Mouse (Mus musculus) heart, postnatal 0 days (tissue): Measurements from ENCODE around the gene Irgm2. TPM values are rescaled to one million over a fixed set of nuclear protein-coding genes. Genes with fewer than 3 reads are reported as not detected.
"Not testable (repeated sequence)": the region's sequence is repeated elsewhere in the genome, so short reads cannot be mapped to it uniquely, and the experiment has no call there.

ENCODE experiments used
- ATAC-seq: fragments of 200-750 bp; cut with Nextera tagmentation; 2 replicates; pipeline ENCODE4 v1.8.0; 2017; ENCODE audit warnings: low read depth, moderate number of reproducible peaks, moderate library complexity; ENCODE audit not compliant: insufficient read depth
- DNase-seq: peaks from one replicate; pipeline ENCODE4 v3.0.0-alpha.2; 2016; ENCODE audit warnings: low spot score
- H3K27ac ChIP-seq: fragments of 300-500 bp; sonication (generic); 2 replicates; pipeline ENCODE4 v1.5.1; 2014; ENCODE audit warnings: low read depth, mild to moderate bottlenecking
- H3K27me3 ChIP-seq: fragments of 300-500 bp; sonication (generic); 2 replicates; pipeline ENCODE4 v1.6.1; 2014; ENCODE audit warnings: low read length, mixed read lengths; ENCODE audit not compliant: control insufficient read depth, insufficient read depth
- H3K36me3 ChIP-seq: fragments of 300-500 bp; sonication (generic); replicated peaks from 2 replicates; pipeline ENCODE4 v1.6.1; 2014; ENCODE audit warnings: low read length, mixed read lengths; ENCODE audit not compliant: control insufficient read depth, insufficient read depth
- H3K4me1 ChIP-seq: fragments of 300-500 bp; sonication (generic); 2 replicates; pipeline ENCODE4 v1.6.1; 2014; ENCODE audit warnings: antibody characterized with exemption; ENCODE audit not compliant: control insufficient read depth, insufficient read depth
- H3K4me2 ChIP-seq: fragments of 300-500 bp; sonication (generic); 2 replicates; pipeline ENCODE4 v1.6.1; 2014; ENCODE audit warnings: low read depth, mild to moderate bottlenecking, low read length, moderate library complexity
- H3K4me3 ChIP-seq: fragments of 300-500 bp; sonication (generic); 2 replicates; pipeline ENCODE4 v1.5.1; 2014; ENCODE audit warnings: low read depth, low read length
- H3K9ac ChIP-seq: fragments of 300-500 bp; sonication (generic); replicated peaks from 2 replicates; pipeline ENCODE4 v1.6.1; 2014; ENCODE audit warnings: low read depth, low read length, mixed read lengths
- H3K9me3 ChIP-seq: fragments of 300-500 bp; sonication (generic); replicated peaks from 2 replicates; pipeline ENCODE4 v1.6.1; 2016; ENCODE audit warnings: low read length; ENCODE audit not compliant: control insufficient read depth
- CTCF ChIP-seq: IDR thresholded peaks from 2 replicates; pipeline ENCODE4 v1.5.1; 2016; ENCODE audit warnings: antibody characterized with exemption, control low read depth, low read depth
- EP300 ChIP-seq: IDR thresholded peaks from 2 replicates; pipeline ENCODE4 v1.6.1; 2016; ENCODE audit warnings: antibody characterized with exemption, low read depth
- WGBS: fragments of 180-500 bp; shearing (Covaris S2); extraction: QIAGEN DNeasy Blood & Tissue Kit; methylation state at CpG from one replicate; pipeline ENCODE4 v1.1.7; 2014; 5-methylcytosine and 5-hydroxymethylcytosine counted together
- polyA plus RNA-seq: library from polyadenylated mRNA; unstranded; fragments of >200 nt; fragmentation: Nextera tagmentation; extraction: Ambion mirVana; gene quantifications from 2 replicates; pipeline ENCODE4 v1.2.1, GENCODE M21; 2015
- total RNA-seq: library from RNA; depleted of rRNA; stranded (reverse); fragments of >200 nt; gene quantifications from 2 replicates; pipeline ENCODE4 v1.2.3, GENCODE M21; 2014; ENCODE audit warnings: low replicate concordance; rRNA removed

The Irgm2 gene
- total RNA-seq (7.7 and 8.7 TPM in 2 replicates), polyA plus RNA-seq (4.6 and 5.2 TPM in 2 replicates)

DNA sequence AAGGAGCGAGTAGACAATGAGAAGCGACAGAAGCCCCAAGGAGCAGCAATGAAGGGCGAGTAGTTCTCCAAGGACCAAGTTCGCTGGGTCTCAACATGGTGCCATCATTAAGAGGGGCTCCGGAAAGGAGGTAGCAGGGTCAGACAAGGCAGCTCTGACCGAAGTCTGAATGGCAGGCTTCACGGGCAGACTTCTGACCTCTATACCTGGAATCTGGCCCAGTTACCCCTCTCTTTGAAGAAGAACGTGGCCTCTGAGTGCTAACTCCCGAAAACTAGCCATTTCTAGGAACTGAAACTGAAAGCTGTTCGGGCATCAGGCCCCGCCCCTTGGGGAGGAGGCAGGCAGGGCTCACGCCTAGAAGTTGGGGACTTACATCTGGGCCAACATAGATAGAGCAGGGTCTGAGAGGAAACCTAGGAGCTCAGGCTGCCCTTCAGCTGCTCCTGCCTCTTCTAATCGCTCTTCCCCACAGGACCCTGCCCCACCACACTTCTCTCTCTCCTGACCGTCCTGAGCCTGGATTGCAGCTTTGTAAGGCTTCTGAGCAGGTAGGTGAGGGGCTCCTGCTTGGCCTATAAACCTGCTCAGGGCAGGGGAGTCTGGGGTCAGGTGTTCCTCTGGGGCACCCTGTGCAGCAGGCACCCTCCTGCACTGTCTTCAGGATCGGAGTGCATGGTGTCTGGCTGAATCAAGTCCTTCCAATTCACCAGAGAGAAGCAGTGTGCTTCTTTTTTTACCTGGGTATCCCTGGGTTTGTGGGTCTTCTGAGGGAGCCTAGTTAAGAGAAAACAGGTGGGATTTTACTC lies at the start of gene Irgm2, which contains the start of gene Igtp:
Irgm2 (plus strand) TSS at position 390 of the 809 bp plus-strand sequence.
Igtp (plus strand) TSS at position 328 of the 809 bp plus-strand sequence.
- not testable (repeated sequence) for H3K4me1 ChIP-seq
- 4% methylated on average over 12 of the region's 15 CpGs for WGBS

DNA sequence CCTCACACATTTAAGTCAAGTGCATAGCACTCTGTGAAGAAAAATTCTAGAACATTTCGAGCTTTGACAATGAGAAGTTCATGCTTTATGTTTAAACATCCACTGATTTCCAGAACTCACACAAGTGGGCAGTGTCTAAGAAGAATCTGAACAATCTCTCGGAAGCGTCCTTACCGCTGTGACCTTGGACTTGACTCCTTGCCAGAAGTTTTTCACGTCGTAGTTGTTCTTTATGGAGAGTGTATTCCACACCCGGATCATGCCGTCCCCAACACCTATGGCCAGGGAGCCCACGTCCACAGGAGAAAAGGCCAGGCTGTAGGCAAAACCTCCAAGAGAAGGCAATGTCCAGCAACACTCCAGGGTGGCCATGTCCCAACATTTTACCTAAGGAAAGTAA lies 44.0 kb upstream of the Irgm2 start:
- Histone ChIP-seq H3K36me3 (peaks cover 71% of the 10 kb centered on the region), H3K9me3 (no peaks in the 10 kb centered on the region), H3K4me1 (no peaks in the 10 kb centered on the region), H3K27me3 (no peaks in the 10 kb centered on the region), H3K27ac (no peak overlapping the region), H3K4me2 (no peak overlapping the region), H3K9ac (no peak overlapping the region), H3K4me3 (no peak overlapping the region)
- WGBS: 49% methylated on average over 9 of the region's 9 CpGs
- no peak for ATAC-seq
- no peak for TF ChIP-seq CTCF
- no peak for TF ChIP-seq EP300
- DNase-seq: no peak

More for the DNA sequence above, at the start of gene Irgm2, which contains the start of gene Igtp:
- Histone ChIP-seq H3K9ac (peak within 1 kb of the TSS; percentile 68), H3K4me2 (peak within 1 kb of the TSS; percentile 78), H3K27ac (peak within 1 kb of the TSS; percentile 82), H3K4me3 (peak within 1 kb of the TSS; percentile 67)
- H3K9me3 ChIP-seq, H3K27me3 ChIP-seq, H3K36me3 ChIP-seq: not testable (repeated sequence)
- DNase-seq: peak; percentile 48
- peak; percentile 86 for ATAC-seq

DNA sequence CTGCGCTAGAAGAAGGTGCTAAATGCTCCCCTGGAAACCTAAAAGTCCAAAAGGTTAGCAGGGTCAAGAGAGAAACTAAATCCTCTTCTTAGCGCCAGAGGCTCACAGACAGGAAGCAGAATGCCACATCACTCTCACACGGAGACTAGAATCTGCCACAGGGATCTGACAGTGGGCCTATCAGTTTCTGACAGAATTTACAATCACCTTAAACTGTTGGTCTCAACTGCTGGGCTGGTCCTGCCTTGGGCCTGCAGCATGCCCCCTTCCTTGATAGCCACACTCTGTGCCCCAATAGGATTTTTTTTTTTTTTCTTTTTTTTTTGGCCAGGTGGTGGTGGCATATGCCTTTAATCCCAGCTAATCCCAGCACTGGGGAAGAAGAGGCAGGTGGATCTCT lies 42.5 kb upstream of the Irgm2 start:
- H3K27me3 ChIP-seq: no peaks in the 10 kb centered on the region
- no peaks in the 10 kb centered on the region for H3K4me1 ChIP-seq
- TF ChIP-seq EP300: no peak
- TF ChIP-seq CTCF: no peak
- H3K9me3 ChIP-seq: no peaks in the 10 kb centered on the region
- no peak overlapping the region for H3K4me3 ChIP-seq
- no peak for DNase-seq
- WGBS: 69% methylated on average over 3 of the region's 3 CpGs
- peaks cover 77% of the 10 kb centered on the region for H3K36me3 ChIP-seq
- H3K27ac ChIP-seq: no peak overlapping the region
- H3K9ac ChIP-seq: no peak overlapping the region
- H3K4me2 ChIP-seq: no peak overlapping the region
- ATAC-seq: no peak

DNA sequence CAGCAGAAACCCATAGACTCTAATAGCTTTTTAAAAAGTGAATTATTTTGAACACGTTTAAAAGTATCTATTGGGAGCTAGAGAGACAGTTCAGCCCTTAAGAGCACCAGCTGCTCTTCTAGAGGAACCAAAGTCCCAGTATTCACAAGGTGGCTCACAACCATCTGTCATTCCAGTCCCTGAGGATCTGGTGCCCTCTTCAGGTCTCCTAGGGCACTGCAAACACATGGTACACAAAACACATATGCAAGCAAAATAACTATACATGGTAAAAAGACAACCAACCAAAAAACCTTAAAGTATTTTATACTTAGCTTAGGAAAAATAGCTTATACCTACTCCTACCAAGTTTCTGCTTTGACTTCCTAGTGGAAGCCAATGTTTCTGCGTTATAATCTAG lies 34.3 kb upstream of the Irgm2 start:
- Histone ChIP-seq H3K9ac (no peak overlapping the region), H3K27ac (no peak overlapping the region), H3K4me3 (no peak overlapping the region), H3K4me1 (no peaks in the 10 kb centered on the region), H3K36me3 (peaks cover 57% of the 10 kb centered on the region), H3K27me3 (no peaks in the 10 kb centered on the region), H3K4me2 (no peak overlapping the region), H3K9me3 (no peaks in the 10 kb centered on the region)
- DNase-seq (no peak), ATAC-seq (no peak)
- 96% methylated on average over 2 of the region's 2 CpGs for WGBS
- no peak for TF ChIP-seq EP300
- no peak; the same call in 1 of the 2 replicates for TF ChIP-seq CTCF

DNA sequence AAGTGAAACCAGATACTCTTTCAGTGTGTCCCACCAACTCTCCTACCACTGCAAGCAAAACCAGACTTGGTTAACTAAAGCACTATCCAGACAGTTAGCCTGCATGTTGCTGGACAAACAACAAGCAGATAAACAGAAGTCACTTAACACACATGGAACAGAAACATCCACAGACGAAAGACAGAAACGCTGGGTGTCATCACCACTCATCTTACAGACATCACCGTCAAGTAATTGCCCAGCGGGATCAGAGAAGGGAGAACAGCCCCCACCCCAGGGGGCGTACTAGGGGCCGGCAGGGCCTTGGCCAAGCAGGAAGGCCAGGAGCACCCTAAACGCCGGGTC lies 31.6 kb upstream of the Irgm2 start:
- TF ChIP-seq EP300: no peak
- DNase-seq (no peak), ATAC-seq (no peak; the same call in 1 of the 2 replicates)
- Histone ChIP-seq H3K4me2 (peak overlapping the region; percentile 69), H3K4me3 (peak overlapping the region; percentile 87), H3K9me3 (no peaks in the 10 kb centered on the region), H3K4me1 (peaks cover 3% of the 10 kb centered on the region; the same call in 1 of the 2 replicates), H3K27ac (peak overlapping the region; percentile 32), H3K27me3 (no peaks in the 10 kb centered on the region), H3K9ac (peak overlapping the region; percentile 78), H3K36me3 (peaks cover 34% of the 10 kb centered on the region)
- 0% methylated on average over 8 of the region's 8 CpGs for WGBS
